5 mouse cellular contexts compared by ENCODE assay signal in genomic region chr5:149527292-149527691, GRCm38 (mm10). TPM values are rescaled to one million over a fixed set of nuclear protein-coding genes. Genes with fewer than 3 reads are reported as not detected.
"Had no signal": no experiment of that assay in that cellular context is flagged by ENCODE, and none has a peak within 500 bp of the region (broad histone marks: within the 10 kb centered on the region; RNA-seq: fewer than 3 reads in every experiment).

No protein-coding gene starts in this region.

RNA-seq across cellular contexts. Expression of gene Wdr95, which starts 1.2 kb away (rescaled TPM):
- total RNA-seq: liver, adult 2 months; megakaryocyte progenitor cell, adult 5-6 weeks had no signal
- polyA plus RNA-seq: intestine, postnatal 0 days; kidney, embryonic 16.5 days; liver, adult 2 months; liver, embryonic 14.5 days had no signal
